Mouse (Mus musculus) neural tube, embryonic 15.5 days (tissue): ENCODE measurements at regions not wholly inside any gene's neighbourhood (a gene's known extent, or its start where the extent isn't known, plus 50 kb on each side); places are given as distances from the start of the nearest gene placed in this dataset.
A peak's percentile ranks its signal among the peaks of the same experiment; 100 is the strongest.

ENCODE experiments used
- ATAC-seq: fragments of 200-750 bp; cut with Nextera tagmentation; 2 replicates; pipeline ENCODE4 v1.8.0; 2017; ENCODE audit warnings: mild to moderate bottlenecking, moderate TSS enrichment, moderate library complexity; ENCODE audit not compliant: low FRiP score
- H3K27ac ChIP-seq: fragments of 300-500 bp; sonication (generic); replicated peaks from 2 replicates; pipeline ENCODE4 v1.5.1; 2015; ENCODE audit warnings: mild to moderate bottlenecking, inconsistent platforms
- H3K27me3 ChIP-seq: fragments of 300-500 bp; sonication (generic); replicated peaks from 2 replicates; pipeline ENCODE4 v1.6.1; 2015; ENCODE audit warnings: inconsistent platforms
- H3K36me3 ChIP-seq: fragments of 300-500 bp; sonication (generic); 2 replicates; pipeline ENCODE4 v1.6.1; 2015; ENCODE audit warnings: inconsistent platforms
- H3K4me1 ChIP-seq: fragments of 300-500 bp; sonication (generic); 2 replicates; pipeline ENCODE4 v1.6.1; 2015; ENCODE audit warnings: inconsistent platforms
- H3K4me2 ChIP-seq: fragments of 300-500 bp; sonication (generic); 2 replicates; pipeline ENCODE4 v1.6.1; 2015; ENCODE audit warnings: inconsistent platforms, mild to moderate bottlenecking, moderate library complexity
- H3K4me3 ChIP-seq: fragments of 300-500 bp; sonication (generic); replicated peaks from 2 replicates; pipeline ENCODE4 v1.5.1; 2015; ENCODE audit warnings: mild to moderate bottlenecking, inconsistent platforms
- H3K9ac ChIP-seq: fragments of 300-500 bp; sonication (generic); replicated peaks from 2 replicates; pipeline ENCODE4 v1.6.1; 2015; ENCODE audit warnings: mild to moderate bottlenecking, inconsistent platforms
- H3K9me3 ChIP-seq: fragments of 300-500 bp; sonication (generic); replicated peaks from 2 replicates; pipeline ENCODE4 v1.6.1; 2016; ENCODE audit warnings: inconsistent platforms
- WGBS: fragments of 180-500 bp; shearing (Covaris S2); methylation state at CpG from one replicate; pipeline ENCODE4 v1.1.7; 2015; ENCODE audit warnings: mixed read lengths; 5-methylcytosine and 5-hydroxymethylcytosine counted together

GRCm38 (mm10) chr16:86303869-86304268 lies 402.2 kb upstream of the Adamts5 start:
- 89% methylated on average over 2 of the region's 2 CpGs for WGBS
- Histone ChIP-seq H3K27me3 (no peaks in the 10 kb centered on the region), H3K27ac (no peak overlapping the region), H3K9ac (no peak overlapping the region), H3K36me3 (no peaks in the 10 kb centered on the region), H3K4me3 (no peak overlapping the region), H3K4me2 (no peak overlapping the region), H3K9me3 (no peaks in the 10 kb centered on the region), H3K4me1 (no peaks in the 10 kb centered on the region)
- ATAC-seq, result no peak

GRCm38 (mm10) chr16:86302451-86303145 lies 401.0 kb upstream of the Adamts5 start:
- ATAC-seq, result 0 out of 2 replicates have a peak, but pooled peaks have one; percentile 31
- 68% methylated on average over 3 of the region's 3 CpGs for WGBS

GRCm38 (mm10) chr16:86294436-86294835 lies 392.8 kb upstream of the Adamts5 start:
- Histone ChIP-seq H3K9ac (no peak overlapping the region), H3K36me3 (no peaks in the 10 kb centered on the region), H3K4me1 (no peaks in the 10 kb centered on the region), H3K27ac (no peak overlapping the region), H3K27me3 (no peaks in the 10 kb centered on the region), H3K4me2 (no peak overlapping the region), H3K9me3 (no peaks in the 10 kb centered on the region), H3K4me3 (no peak overlapping the region)
- 92% methylated on average over 2 of the region's 2 CpGs for WGBS
- ATAC-seq, result no peak

More at GRCm38 (mm10) chr16:86302451-86303145, 401.0 kb upstream of the Adamts5 start:
- H3K9me3 ChIP-seq, result no peaks in the 10 kb centered on the region
- no peak overlapping the region for H3K4me3 ChIP-seq
- H3K9ac ChIP-seq, result no peak overlapping the region
- H3K36me3 ChIP-seq, result no peaks in the 10 kb centered on the region
- no peak overlapping the region for H3K27ac ChIP-seq
- no peaks in the 10 kb centered on the region for H3K4me1 ChIP-seq
- no peaks in the 10 kb centered on the region for H3K27me3 ChIP-seq
- H3K4me2 ChIP-seq, result no peak overlapping the region

DNA sequence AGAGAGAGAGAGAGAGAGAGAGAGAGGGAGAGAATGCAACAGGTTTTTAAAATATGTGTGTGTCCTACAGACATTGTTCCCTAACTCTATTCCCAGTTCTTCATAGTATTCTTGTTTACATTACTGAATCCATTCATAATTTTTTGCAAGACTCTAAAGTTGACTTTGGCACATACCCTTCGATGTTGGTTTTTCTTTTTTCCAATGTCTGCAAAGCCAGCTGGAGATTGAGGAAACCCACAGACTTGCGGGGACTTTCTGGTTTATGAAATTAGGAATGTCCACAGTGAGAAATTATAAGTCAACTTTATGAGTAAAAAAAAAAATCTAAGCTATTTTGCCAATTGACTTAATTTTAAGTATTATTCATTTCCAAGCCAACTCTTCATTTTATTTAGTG lies 379.7 kb upstream of the Adamts5 start:
- Histone ChIP-seq H3K9me3 (no peaks in the 10 kb centered on the region), H3K4me1 (no peaks in the 10 kb centered on the region), H3K36me3 (no peaks in the 10 kb centered on the region), H3K9ac (no peak overlapping the region), H3K4me3 (no peak overlapping the region), H3K27me3 (no peaks in the 10 kb centered on the region), H3K4me2 (no peak overlapping the region), H3K27ac (no peak overlapping the region)
- ATAC-seq, result no peak
- 94% methylated on average over 2 of the region's 2 CpGs for WGBS

- H3K4me3 ChIP-seq, result no peak overlapping the region
- no peak overlapping the region for H3K9ac ChIP-seq
- H3K4me1 ChIP-seq, result no peaks in the 10 kb centered on the region
- no peak overlapping the region for H3K27ac ChIP-seq
- H3K36me3 ChIP-seq, result no peaks in the 10 kb centered on the region
- no peaks in the 10 kb centered on the region for H3K27me3 ChIP-seq
- no peak overlapping the region for H3K4me2 ChIP-seq
- no peak for ATAC-seq
- no peaks in the 10 kb centered on the region for H3K9me3 ChIP-seq
- WGBS, result 67% methylated on average over 1 of the region's 1 CpGs
Observed at GRCm38 (mm10) chr16:86277031-86277430, 375.4 kb upstream of the Adamts5 start.

DNA sequence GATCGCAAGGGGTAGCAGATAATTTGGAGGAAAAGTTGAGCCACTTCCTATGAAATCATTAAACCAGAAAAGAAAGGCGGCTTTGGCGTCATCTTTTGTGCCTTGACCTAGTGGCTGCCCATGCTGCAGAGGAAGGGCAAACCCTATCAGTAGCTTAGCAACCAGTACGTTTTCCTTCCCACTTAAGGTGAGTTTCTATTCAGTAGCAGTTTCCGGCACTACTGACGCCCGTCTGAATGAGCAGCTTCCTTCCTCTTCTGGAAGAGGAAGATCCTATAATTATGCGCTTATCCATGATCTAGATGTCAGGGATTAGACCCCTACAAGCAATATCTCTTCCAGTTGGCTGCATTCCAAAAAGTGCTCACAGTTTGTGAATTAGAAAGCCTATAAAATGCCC lies 360.0 kb upstream of the Adamts5 start:
- WGBS, result 67% methylated on average over 8 of the region's 8 CpGs
- no peak for ATAC-seq
- H3K27ac ChIP-seq, result no peak overlapping the region
- H3K4me2 ChIP-seq, result no peak overlapping the region
- no peaks in the 10 kb centered on the region for H3K36me3 ChIP-seq
- H3K27me3 ChIP-seq, result no peaks in the 10 kb centered on the region
- no peak overlapping the region for H3K9ac ChIP-seq
- no peaks in the 10 kb centered on the region for H3K9me3 ChIP-seq
- H3K4me3 ChIP-seq, result no peak overlapping the region
- no peaks in the 10 kb centered on the region for H3K4me1 ChIP-seq

DNA sequence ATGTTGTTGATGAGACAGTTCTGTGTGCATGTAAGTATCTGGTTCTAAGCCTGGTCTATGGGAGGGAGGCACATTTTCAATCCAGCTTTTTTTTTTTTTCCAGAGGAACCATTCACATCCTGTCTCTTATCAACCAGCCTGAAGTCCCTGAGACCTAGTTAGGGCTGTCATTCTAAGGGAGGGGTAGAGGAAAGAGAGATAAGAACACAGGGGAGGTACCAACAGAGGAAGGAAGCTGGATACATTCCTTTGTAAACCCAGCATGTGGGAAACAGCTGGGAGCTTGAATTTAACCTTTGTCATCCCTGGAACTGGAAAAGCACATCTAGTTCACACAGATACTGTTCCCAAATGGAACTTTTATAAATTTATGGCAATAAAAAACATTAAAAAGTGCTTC lies 351.0 kb upstream of the Adamts5 start:
- Histone ChIP-seq H3K4me3 (no peak overlapping the region), H3K27ac (no peak overlapping the region), H3K36me3 (no peaks in the 10 kb centered on the region), H3K27me3 (no peaks in the 10 kb centered on the region), H3K9ac (no peak overlapping the region), H3K4me1 (no peaks in the 10 kb centered on the region), H3K4me2 (no peak overlapping the region), H3K9me3 (no peaks in the 10 kb centered on the region)
- ATAC-seq, result no peak

DNA sequence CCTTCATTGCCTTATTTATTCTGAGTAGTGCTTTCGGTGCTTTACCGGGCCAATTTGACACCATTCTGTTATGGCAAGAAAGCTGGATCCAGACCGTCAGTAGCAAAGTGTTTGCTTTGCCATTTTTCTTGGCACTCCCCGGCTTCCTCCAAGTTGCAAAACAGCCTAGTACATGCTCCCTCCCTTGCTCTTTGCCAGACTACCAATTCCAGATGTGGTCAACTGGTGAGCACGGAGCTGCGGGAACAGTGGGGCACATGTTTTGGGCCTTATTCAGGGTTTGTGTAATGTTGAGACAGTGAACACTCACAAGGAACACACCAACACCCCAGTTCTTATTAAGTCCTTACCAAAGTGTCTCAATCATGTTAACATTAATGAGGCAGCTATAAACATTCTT lies 348.4 kb upstream of the Adamts5 start:
- Histone ChIP-seq H3K27me3 (no peaks in the 10 kb centered on the region), H3K9me3 (no peaks in the 10 kb centered on the region), H3K4me3 (no peak overlapping the region), H3K4me2 (no peak overlapping the region), H3K4me1 (no peaks in the 10 kb centered on the region), H3K36me3 (no peaks in the 10 kb centered on the region), H3K9ac (no peak overlapping the region), H3K27ac (no peak overlapping the region)
- ATAC-seq, result no peak
- WGBS, result 92% methylated on average over 6 of the region's 6 CpGs

DNA sequence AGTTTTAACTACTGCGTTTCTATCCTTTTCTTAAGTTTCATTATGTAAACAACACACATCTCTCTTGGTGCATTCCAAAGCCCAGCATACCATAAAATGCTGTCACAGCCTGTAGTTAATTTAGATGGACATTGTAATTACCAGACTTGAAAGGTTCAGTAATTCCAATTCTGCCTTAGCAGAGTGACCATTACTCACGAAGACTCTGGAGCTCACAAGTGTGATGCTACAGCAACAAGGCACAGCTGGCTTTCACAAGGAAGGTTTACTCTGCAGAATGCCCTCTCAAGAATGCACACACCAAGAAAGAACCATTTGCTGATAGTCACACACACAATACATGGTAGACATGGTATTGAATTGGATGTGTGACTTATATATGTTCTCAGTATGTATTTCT lies 342.6 kb upstream of the Adamts5 start:
- Histone ChIP-seq H3K27ac (no peak overlapping the region), H3K4me2 (no peak overlapping the region), H3K36me3 (no peaks in the 10 kb centered on the region), H3K27me3 (no peaks in the 10 kb centered on the region), H3K4me3 (no peak overlapping the region), H3K4me1 (no peaks in the 10 kb centered on the region), H3K9me3 (no peaks in the 10 kb centered on the region), H3K9ac (no peak overlapping the region)
- ATAC-seq, result no peak
- 36% methylated on average over 2 of the region's 2 CpGs for WGBS

GRCm38 (mm10) chr16:86242766-86243510 lies 341.3 kb upstream of the Adamts5 start:
- H3K9me3 ChIP-seq, result no peaks in the 10 kb centered on the region
- WGBS, result 85% methylated on average over 3 of the region's 3 CpGs
- no peak overlapping the region for H3K4me3 ChIP-seq
- no peak overlapping the region for H3K4me2 ChIP-seq
- H3K27ac ChIP-seq, result no peak overlapping the region
- no peaks in the 10 kb centered on the region for H3K27me3 ChIP-seq
- no peaks in the 10 kb centered on the region for H3K4me1 ChIP-seq
- H3K9ac ChIP-seq, result no peak overlapping the region
- ATAC-seq, result no peak
- H3K36me3 ChIP-seq, result no peaks in the 10 kb centered on the region

DNA sequence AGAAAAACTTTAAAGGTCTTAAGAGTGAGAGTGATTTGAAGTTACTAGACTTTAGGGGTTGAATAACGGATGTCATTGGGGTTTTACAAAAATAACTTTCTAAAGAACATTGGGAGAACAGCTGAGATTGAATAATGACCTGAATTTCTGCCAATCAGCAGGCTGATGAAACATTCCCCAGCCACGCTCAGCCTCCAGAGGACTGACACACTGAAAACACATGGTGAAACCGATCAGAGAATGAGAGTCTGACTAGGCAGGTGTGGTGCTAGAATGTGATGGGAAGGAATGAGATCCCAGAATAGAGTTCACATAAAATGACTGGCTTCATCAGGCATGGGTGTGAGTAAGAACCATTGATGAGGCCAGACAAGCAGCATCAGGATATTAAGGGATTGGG lies 321.4 kb upstream of the Adamts5 start:
- no peaks in the 10 kb centered on the region for H3K4me1 ChIP-seq
- no peak overlapping the region for H3K4me3 ChIP-seq
- H3K27ac ChIP-seq, result no peak overlapping the region
- no peak overlapping the region for H3K4me2 ChIP-seq
- no peak overlapping the region for H3K9ac ChIP-seq
- no peaks in the 10 kb centered on the region for H3K36me3 ChIP-seq
- no peaks in the 10 kb centered on the region for H3K27me3 ChIP-seq
- H3K9me3 ChIP-seq, result no peaks in the 10 kb centered on the region
- 73% methylated on average over 3 of the region's 3 CpGs for WGBS
- ATAC-seq, result no peak

DNA sequence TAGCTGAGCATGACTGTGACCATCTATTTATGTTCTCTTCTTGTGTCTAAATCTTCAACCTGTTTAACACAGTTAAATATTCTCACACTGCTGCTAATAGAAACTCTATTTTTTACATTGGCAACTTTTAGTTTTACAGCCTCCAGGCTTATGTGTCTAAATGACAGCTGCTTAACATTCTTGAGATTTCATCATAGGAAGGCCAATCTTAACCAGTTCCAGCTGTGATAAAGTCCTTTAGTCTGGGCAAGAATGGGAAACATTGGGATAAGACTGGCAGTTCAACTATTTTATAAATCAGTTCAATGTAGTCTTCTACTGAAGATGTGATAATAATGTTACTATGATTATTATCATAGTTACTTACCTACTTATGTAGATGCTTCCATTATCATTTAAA lies 308.9 kb upstream of the Adamts5 start:
- H3K9ac ChIP-seq, result no peak overlapping the region
- no peaks in the 10 kb centered on the region for H3K4me1 ChIP-seq
- no peaks in the 10 kb centered on the region for H3K9me3 ChIP-seq
- H3K36me3 ChIP-seq, result no peaks in the 10 kb centered on the region
- H3K27ac ChIP-seq, result no peak overlapping the region
- H3K4me2 ChIP-seq, result no peak overlapping the region
- H3K4me3 ChIP-seq, result no peak overlapping the region
- H3K27me3 ChIP-seq, result no peaks in the 10 kb centered on the region
- no peak for ATAC-seq
